Mouse (Mus musculus) cortical plate, adult 2 months (tissue): Measurements from ENCODE around the gene Agpat2.

Experiments used
- CTCF ChIP-seq: fragments of 200-500 bp; IDR thresholded peaks from 2 replicates; pipeline ENCODE4 v1.5.1; 2011; ENCODE audit warnings: mild to moderate bottlenecking, control low read depth, low read length; ENCODE audit not compliant: insufficient read depth; ENCODE audit errors: extremely low read depth
- POLR2A ChIP-seq: fragments of 200-500 bp; IDR thresholded peaks from 2 replicates; pipeline ENCODE4 v1.6.1; 2011; ENCODE audit warnings: mild to moderate bottlenecking, low read length, control low read depth; ENCODE audit not compliant: insufficient read depth; ENCODE audit errors: extremely low read depth

- no peak for TF ChIP-seq CTCF
- no peak for TF ChIP-seq POLR2A
Observed at GRCm38 (mm10) chr2:26582203-26582602, 22.0 kb downstream of the Agpat2 start.
